Mouse (Mus musculus) embryonic facial prominence, embryonic 11.5 days (tissue): ENCODE measurements around the gene Olfr167. TPM values are rescaled to one million over a fixed set of nuclear protein-coding genes. Genes with fewer than 3 reads are reported as not detected.

ENCODE experiments used
- polyA plus RNA-seq: library from polyadenylated mRNA; unstranded; fragments of >200 nt; fragmentation: Nextera tagmentation; extraction: Ambion mirVana; gene quantifications from 2 replicates; pipeline ENCODE4 v1.2.1, GENCODE M21; 2014

The Olfr167 gene
- polyA plus RNA-seq, 1 experiment from 2014 or later = not detected

Other genes starting within 250 kb of the Olfr167 start
- gene Olfr164, start 208.2 kb downstream of the Olfr167 start, polyA plus RNA-seq = not detected in 2 replicates
- gene Olfr165, start 99.1 kb downstream of the Olfr167 start, polyA plus RNA-seq = not detected in 2 replicates
- not detected in 2 replicates for gene Olfr166, start 38.6 kb downstream of the Olfr167 start, polyA plus RNA-seq
- not detected in 2 replicates for gene Olfr168, start 13.3 kb upstream of the Olfr167 start, polyA plus RNA-seq
- not detected in 2 replicates for gene Olfr169, start 49.5 kb upstream of the Olfr167 start, polyA plus RNA-seq
- not detected in 2 replicates for gene Olfr170, start 89.6 kb upstream of the Olfr167 start, polyA plus RNA-seq
- not detected in 2 replicates for gene Olfr171, start 107.7 kb upstream of the Olfr167 start, polyA plus RNA-seq
- gene Lamp3, start 184.1 kb upstream of the Olfr167 start, polyA plus RNA-seq = 0.08 TPM in 2 replicates
- gene B3gnt5, start 237.9 kb upstream of the Olfr167 start, polyA plus RNA-seq = 50.4 and 59.9 TPM in 2 replicates